Mouse (Mus musculus): ENCODE data around the gene Rnh1.

Rnh1 gene

GRCm38 (mm10) chr7:141172116-141173006 is at the start of gene Rnh1:
Gene Rnh1 (minus strand): TSS chr7:141172857.
- in situ Hi-C loops (cut with MboI, MseI): loop anchor here (10.0 kb wide), 2 partner anchors 118 to 268 kb away; partner anchors contain the start of gene Cox8b

DNA sequence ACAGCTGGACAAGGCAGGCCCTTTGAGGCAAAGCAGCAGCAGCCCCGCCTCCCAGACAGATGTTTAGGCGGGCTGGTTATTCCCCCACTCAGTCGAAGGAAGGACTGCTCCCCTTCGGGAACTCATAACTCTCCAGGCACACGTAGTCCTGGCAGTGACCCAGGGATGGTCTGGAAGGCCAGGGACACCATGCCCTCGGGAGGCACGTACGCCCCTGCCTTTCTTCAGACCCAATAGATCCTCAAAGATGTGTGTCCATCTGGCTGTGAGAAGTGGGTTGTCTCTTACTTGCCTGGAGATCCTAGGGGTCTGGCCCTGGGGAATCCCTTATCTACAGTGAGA is 49.4 kb upstream of the Rnh1 start:
- in situ Hi-C loops (cut with MboI, MseI): no loop called here

DNA sequence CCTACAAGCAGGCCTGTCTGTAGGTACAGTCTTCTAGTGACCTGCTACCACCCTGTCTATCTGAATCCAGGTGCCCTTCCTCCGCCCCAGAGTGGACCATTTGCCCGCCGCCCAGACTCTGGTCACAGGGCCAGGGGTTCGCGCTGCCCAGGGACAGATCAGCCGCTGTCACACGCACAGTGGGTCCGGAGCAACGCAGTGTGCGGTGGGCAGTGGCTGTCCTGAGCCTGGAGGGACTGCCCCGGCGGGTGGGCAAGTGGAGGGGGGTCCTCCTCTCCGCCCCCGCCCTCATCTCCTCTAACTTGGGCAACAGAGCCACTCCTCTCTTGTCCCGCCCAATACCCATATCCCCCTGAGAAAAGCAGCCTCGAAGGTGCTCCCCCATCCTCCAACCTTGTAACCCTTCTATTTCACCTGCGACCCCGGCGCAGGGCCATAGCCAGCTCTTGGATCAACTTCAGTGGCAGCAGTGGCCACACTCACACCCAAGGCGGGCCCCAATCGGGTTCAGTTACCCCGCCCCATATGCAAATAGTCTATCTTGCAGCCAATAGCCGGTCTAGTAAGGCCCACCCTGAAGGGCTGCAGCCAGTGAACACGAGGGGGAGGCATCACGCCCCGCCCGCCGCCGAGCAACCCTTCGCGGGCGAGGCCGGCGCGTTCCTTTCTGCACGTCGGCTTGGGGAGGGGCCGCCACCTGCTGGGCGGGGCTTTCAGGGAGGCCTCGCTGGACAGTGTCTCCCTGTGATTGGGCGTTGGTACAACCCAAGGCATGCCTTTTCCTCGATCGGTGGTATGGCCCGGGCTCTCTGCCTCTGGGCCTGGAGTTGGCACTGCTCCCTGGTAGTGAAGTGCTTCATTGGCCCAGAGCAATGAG is 48.8 kb upstream of the Rnh1 start:
- in situ Hi-C loops (cut with MboI, MseI): no loop called here

- in situ Hi-C loops (cut with MboI, MseI): no loop called here
These were observed 47.7 kb upstream of the Rnh1 start for GRCm38 (mm10) chr7:141220377-141220776.

DNA sequence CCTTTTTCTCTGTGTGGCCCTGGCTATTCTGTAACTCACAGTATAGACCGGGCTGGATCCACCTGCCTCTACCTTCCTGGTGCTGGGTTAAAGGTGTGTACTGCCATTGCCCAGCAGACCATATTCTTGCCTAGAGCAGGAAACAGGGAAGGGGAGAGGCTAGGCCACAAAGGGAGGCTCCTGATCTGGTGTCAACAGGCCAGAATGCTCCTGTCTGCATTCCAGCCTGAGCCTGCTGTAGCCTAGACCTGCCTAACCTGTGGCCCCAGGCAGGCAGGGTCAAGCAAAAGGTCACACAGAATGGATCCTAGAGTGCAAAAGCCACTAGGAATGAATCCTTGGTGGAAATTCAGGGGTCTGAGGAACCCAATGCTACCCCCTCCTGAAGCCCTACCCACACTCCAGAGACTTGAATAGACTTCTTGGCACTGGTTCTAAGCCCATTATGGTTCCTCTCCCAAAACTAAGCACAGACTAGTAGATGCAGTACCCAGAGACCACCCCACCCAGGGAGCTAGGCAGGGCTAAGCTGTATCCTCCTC is 47.0 kb upstream of the Rnh1 start:
- in situ Hi-C loops (cut with MboI, MseI): no loop called here

DNA sequence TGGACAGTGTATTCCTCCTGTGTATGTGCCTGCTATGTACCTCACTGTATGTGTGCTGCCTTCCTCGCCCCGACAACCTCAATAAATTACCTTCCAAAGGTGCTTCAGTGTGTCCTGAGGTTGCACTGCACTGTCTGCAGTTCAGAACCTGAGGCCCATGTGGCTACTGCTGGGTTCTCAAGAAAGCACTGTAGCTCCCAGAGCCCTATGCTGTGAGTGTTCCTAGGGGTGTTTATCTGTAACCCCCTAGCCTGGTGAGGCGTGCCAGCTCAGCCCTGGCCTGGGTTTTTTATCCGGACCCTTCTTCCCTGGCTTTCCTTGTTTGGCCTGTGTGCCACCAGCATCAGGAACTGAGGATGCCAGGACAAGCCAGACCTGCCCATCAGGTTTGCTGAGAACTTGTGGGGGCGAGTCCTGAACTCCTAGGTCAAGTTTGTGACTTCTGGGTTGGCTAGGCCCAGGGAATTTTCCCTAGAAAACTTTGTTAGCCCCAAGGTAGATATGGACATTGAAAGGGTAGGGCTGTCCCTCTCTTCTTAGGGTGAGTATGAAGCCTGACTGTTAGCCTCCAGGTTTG is 46.0 kb upstream of the Rnh1 start:
- in situ Hi-C loops (cut with MboI, MseI): no loop called here

GRCm38 (mm10) chr7:141218141-141218540 is 45.5 kb upstream of the Rnh1 start:
- in situ Hi-C loops (cut with MboI, MseI): no loop called here

GRCm38 (mm10) chr7:141217343-141218013 is 44.8 kb upstream of the Rnh1 start:
- in situ Hi-C loops (cut with MboI, MseI): no loop called here

- in situ Hi-C loops (cut with MboI, MseI): no loop called here
These were observed 44.2 kb upstream of the Rnh1 start for GRCm38 (mm10) chr7:141216894-141217293.

GRCm38 (mm10) chr7:141215880-141216733 is 43.5 kb upstream of the Rnh1 start:
- in situ Hi-C loops (cut with MboI, MseI): no loop called here

DNA sequence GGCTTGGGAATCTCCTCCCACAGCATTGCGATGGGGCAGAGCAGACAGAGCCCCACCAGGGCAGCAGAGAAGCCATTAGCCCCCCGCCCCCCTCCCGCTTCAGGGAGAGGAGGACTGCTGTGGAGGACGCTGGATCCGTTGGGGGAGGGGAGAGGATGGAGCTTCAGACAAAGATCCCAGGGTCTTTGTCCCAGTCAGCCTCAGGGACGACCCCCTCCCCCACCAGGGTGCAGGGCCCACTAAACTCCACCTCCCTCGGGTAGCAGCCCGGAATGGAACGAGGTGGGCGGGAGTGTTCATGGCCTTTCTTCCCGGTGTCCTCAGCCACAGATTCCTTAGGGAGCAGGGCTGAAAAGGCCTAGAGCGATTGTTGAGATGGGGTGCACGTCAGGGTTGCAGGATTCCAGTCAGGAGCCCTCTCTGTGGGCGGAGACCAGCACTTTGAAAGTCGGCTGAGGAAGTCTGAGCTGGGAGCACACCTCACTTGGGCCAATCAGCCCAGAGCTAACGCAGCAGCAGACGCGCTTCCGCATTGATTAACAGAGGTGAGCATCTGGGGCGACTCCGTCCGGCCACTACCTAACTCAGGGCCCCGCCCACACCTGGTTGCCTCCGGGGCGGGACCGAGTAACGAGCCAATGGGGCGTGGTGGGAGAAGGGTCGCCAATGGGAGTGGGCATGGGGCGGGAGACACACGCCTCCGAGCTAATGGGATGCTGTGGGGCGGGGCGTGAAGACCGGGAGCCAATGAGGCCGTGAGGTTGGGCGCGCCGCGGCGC is 42.6 kb upstream of the Rnh1 start, which contains the start of gene Rassf7:
Gene Rassf7, plus strand, starts transcription at position 760 of the 779 bp plus-strand sequence.
- in situ Hi-C loops (cut with MboI, MseI): no loop called here

DNA sequence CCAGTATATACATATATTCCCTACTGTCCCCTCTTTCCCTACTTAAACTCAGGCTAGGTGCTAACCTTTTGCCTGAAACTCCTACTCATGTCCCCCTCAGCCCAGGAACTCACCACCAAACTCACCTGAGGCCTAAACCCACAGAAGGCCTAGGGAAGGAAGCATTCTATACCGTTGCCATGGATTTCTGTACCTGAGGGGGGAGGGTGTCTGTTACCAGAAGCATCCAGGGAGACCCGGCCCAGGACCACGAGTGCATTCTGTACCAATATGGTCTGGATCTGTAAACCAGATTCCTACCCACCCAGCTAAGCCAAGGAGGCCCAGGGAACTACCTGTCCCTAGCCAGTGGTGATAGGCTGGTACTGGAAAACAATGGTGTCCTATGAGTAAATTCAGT is 41.7 kb upstream of the Rnh1 start:
- in situ Hi-C loops (cut with MboI, MseI): loop anchor here (5.0 kb wide), 1 partner anchor 62 kb away; no protein-coding TSS in a partner anchor

DNA sequence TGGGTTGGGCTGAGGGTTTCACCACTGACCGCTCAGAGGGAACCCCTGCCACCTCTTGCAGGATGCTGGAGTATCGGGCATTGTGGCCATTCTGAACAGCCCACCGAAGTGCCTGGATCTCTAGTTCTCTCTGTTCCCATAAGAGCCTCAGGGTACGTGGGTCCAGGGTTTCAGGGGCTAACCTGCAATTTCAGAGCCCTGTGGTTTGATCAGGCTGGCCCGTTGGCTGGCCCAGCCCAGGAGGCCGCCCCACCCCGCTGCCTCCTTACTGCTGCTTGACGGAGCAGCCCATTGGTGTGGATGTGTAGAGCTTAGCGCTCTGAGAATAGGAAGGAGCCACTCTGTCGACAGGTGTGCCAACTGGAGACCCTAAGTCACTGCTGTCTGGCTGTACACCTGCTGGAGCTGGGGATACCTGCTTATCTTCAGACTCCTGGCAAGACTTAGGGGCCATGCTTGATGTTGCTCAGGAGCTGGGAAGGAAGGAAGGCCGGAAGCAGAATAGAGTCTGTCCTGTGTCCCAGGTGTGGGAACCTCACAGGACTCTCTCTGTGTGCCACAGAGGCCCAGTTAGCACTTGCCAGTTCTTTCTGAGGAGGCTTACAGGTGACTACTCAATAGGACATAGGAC is 41.1 kb upstream of the Rnh1 start, which contains the start of gene Lmntd2:
Gene Lmntd2, minus strand, starts transcription at position 476 of the 631 bp plus-strand sequence.
- in situ Hi-C loops (cut with MboI, MseI): loop anchor here (5.0 kb wide), 1 partner anchor 61 kb away; no protein-coding TSS in a partner anchor

DNA sequence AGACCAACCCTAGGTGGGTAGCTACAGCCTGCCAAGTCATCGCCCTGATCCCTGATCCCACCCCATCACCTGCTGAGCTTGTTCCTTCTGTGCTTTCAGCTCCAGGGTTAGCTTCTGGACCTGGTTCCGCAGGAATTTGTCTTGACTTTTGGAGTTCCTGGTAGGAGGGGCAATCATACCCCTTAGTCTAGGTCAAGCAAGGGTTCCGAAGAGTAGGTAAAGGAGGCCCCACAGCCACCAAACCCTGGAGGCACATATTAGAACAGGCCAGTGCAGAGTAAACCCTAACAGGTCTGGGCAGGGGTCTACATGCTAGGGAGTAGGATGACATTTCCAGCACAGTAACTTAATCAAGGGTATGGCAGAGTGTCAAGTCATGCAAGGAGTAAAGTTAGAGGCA is 40.5 kb upstream of the Rnh1 start:
- in situ Hi-C loops (cut with MboI, MseI): loop anchor here (5.0 kb wide), 1 partner anchor 61 kb away; no protein-coding TSS in a partner anchor

GRCm38 (mm10) chr7:141210606-141211131 is 38.0 kb upstream of the Rnh1 start:
- in situ Hi-C loops (cut with MboI, MseI): loop anchor here (5.0 kb wide), 1 partner anchor 58 kb away; no protein-coding TSS in a partner anchor

- in situ Hi-C loops (cut with MboI, MseI): loop anchor here (5.0 kb wide), 1 partner anchor 58 kb away; no protein-coding TSS in a partner anchor
These were observed 37.5 kb upstream of the Rnh1 start for GRCm38 (mm10) chr7:141210137-141210536.

GRCm38 (mm10) chr7:141209526-141209925 is 36.9 kb upstream of the Rnh1 start:
- in situ Hi-C loops (cut with MboI, MseI): no loop called here
